Mouse (Mus musculus): ENCODE results near the gene Kmt5b.
A peak's percentile ranks its signal among the peaks of the same experiment; 100 is the strongest.

Kmt5b gene

GRCm38 (mm10) chr19:3845339-3845738 is 78.1 kb downstream of the Kmt5b start:
- no peak for DNase-seq

GRCm38 (mm10) chr19:3845803-3846406 is 78.7 kb downstream of the Kmt5b start:
- DNase-seq = no peak

DNA sequence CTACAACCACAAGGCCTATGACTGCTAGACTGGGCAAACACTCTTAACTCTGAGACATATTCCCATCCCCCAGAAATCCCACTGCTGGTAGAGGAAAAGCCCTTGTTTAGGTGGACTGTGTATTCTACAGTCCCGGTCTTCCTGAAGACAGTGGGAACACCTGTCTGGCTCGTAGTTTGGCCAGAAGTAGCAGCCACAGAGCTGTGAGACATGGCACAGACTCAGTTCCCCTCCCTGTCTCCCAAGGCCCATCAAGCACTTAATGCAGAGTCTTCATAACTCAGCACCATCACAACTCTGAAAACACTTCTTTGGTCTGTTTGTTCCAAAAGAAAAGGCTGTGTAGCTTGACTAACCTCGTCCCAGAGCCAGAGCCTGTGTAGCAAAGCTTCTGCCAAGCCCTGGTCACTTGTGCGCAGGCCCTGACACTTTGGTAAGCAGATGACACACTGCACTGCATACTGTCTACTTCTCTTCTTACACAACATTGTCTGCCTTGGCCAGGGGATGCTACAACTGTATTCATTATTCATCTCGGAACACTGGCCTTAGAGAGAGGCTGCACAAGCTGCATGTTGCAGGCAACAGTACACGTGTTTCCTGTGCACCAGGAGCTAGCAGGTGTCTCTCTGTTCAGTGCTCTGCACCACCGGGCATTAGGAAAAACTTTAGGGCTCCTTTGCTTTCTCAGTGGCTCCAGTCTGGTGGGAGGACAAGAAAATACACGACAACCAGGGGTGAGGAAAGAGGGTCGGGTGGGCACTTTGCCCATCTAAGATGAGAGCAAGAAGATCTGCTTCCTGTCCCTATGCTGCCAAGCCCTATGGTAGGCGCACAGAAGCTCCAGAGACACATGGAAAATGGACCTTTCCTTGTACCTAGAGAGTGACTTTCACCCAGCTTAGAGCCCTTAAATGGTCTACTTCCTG is 79.7 kb downstream of the Kmt5b start:
- no peak for DNase-seq

DNA sequence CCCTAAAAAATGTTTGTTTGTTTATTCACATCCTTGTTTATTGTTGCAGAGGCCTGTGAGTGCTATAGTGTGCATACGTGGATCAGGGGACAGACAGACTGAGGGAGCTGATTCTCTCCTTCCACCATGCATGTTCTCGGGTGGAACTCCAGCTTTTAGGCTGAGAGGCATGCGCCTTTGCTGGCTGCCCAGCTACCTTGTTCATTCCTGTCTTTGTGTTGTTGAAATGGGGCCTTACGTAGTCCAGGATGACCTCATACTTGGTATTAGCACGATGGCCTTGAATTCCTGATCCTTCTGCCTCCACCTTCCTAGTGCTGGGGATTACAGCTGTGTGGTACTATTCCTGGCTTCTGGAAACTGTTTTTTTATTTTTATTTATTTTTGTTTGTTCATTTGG is 80.5 kb downstream of the Kmt5b start:
- no peak for DNase-seq

DNA sequence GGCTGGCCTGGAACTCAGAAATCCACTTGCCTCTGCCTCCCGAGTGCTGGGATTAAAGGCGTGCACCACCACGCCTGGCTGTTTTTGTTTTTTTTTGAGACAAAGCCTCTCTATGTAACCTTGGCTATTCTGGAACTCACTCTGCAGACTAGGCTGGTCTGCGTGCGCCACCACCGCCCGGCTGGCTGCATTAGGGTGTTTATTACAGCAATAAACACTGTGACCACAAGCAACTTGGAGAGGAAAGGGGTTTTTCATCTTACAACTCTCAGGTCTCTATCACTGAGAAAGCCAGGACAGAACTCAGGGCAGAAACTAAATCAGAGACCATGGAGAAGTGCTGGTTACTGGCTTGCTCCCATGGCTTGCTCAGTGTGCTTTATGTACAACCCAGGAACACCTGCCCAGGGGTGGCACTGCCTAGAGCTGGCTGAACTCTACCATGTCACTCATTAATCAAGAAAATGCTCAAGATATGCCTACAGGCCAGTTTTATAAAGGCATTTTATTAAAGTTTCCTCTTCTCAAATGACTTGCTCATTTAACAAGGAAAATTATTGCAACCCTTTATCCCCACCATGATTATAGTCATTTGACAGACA is 81.1 kb downstream of the Kmt5b start:
- DNase-seq = peak; percentile 62

GRCm38 (mm10) chr19:3849251-3849650 is 82.0 kb downstream of the Kmt5b start:
- no peak for DNase-seq

DNA sequence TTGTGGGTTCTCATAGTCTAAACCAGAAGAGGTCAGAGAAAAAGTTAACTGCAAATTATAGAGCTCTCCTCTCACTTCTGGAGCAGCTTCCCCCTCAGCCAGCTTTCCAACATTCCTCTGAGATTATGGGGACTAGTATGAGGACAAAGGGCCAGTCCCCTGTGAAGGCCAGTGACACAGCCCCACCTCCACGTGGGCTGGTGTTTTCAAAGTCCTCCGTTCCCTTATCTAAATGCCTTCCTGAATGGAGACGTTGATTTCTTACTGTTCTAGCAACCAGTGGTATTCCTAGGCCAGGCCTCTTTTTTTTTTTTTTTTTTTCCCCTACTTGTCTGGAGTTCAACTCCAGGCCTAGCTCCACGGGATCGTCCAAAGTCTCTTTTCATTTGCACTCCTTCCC is 82.9 kb downstream of the Kmt5b start:
- DNase-seq = no peak

DNA sequence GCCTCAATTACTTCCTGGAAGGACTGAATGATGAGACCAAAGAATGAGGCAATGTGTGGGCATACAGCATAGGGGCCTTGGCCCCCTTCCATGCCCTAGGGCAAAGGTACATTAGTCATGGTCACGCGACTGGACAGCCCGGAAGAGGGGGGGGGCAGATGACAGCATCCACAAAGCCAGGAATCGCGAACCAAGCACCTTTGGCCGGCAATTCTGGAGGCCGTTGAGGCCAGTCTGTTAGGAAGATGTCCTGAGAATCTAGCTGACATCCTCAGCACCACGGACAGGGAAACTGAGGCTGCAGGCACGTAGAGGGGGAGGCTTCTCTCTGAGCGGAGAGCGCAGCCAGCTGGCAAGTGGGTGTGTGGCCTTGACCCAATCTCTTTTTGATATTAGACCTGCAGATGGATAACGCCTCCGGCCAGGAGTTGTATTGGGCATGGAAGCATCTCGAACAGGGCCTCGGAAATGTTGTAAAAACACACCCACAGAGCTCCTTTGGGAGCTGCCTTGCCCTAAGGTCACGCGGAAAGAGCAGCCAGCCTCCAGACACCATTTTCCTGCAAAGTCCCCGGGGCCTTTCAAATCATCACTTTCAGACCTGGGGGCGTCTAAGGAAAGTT is 83.7 kb downstream of the Kmt5b start:
- DNase-seq = peak; percentile 90

- DNase-seq = peak; percentile 98
Observed at GRCm38 (mm10) chr19:3851502-3851962, 84.3 kb downstream of the Kmt5b start, which contains the start of gene Chka. Gene Chka (plus strand): TSS chr19:3851773.

GRCm38 (mm10) chr19:3851979-3852681 is 84.9 kb downstream of the Kmt5b start:
- DNase-seq = peak; percentile 64

GRCm38 (mm10) chr19:3853121-3853520 is 85.9 kb downstream of the Kmt5b start:
- no peak for DNase-seq

GRCm38 (mm10) chr19:3853891-3854290 is 86.7 kb downstream of the Kmt5b start:
- peak; percentile 49 for DNase-seq

DNA sequence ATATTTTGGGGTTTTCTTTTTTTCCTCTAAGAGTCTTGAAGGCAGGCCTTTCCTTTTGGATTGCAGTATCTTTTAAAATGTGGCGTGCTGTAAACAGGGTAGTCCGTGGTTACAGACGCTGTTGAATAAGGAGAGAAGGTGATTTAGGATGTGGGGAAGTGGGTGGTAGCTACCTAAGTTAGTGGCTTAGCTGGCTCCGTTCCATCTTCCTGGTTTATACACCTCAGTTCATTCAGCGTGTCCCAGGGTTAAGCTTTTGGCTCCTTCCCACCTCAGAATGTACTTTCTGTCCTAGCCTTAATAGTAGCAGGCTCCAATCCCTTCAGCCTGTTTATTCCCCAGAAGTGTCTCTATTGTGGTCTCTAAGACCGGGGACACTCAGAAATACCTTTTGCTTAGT is 87.9 kb downstream of the Kmt5b start:
- peak; percentile 72 for DNase-seq

GRCm38 (mm10) chr19:3855601-3856000 is 88.4 kb downstream of the Kmt5b start:
- DNase-seq = no peak

GRCm38 (mm10) chr19:3857220-3857619 is 90.0 kb downstream of the Kmt5b start:
- DNase-seq = no peak

DNA sequence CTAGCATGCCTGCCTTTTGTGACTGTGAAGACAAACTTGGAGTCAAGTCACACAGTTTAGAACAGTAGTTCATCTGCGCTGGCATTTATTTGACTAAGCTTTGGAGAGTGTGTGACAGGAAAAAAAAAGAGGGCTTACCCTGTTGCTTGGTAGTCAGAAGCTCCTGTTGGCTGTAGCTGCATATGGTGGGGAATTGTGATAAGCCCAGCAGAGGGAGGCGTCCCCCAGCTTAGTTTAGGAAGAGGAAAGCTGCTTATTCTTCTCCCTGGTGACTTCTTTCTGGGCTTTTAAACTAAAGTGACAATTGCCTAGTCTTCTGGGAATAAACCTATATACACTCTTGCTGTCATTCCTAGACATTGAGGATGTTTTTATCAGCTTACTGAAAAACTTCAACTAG is 95.5 kb downstream of the Kmt5b start:
- DNase-seq = no peak

DNA sequence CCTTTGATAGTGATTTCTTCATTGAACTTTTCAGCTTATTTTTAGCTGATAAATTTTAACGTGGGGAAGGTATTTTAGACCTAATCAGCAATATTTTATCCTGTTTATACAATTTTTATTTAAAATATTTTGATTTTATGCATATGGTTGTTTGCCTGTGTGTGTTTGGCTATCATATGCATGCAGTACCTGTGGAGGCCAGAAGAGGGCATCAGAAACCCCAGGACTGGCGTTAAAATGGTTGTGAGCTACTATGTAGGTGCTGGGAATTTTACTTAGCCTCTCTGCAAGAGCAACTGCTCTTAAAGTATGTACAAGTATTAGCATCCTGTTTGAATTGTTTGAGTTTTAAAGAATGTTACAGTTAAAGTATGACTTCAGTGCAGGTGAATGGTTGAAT is 97.7 kb downstream of the Kmt5b start:
- DNase-seq = no peak
